Mouse (Mus musculus) brain, embryonic 14.5 days (tissue): Measurements from ENCODE around the gene Thada.

ENCODE experiments used
- CTCF ChIP-seq: fragments of 200-500 bp; IDR thresholded peaks from 2 replicates; pipeline ENCODE4 v1.5.1; 2012; ENCODE audit warnings: inconsistent platforms, mild to moderate bottlenecking, moderate library complexity, borderline replicate concordance; ENCODE audit not compliant: insufficient read depth, insufficient read length; ENCODE audit errors: extremely low read depth
- POLR2A ChIP-seq: fragments of 200-500 bp; IDR thresholded peaks from 2 replicates; pipeline ENCODE4 v1.6.1; 2012; ENCODE audit warnings: mild to moderate bottlenecking, inconsistent platforms, borderline replicate concordance; ENCODE audit not compliant: poor library complexity, insufficient read depth, insufficient read length, severe bottlenecking; ENCODE audit errors: extremely low read depth

DNA sequence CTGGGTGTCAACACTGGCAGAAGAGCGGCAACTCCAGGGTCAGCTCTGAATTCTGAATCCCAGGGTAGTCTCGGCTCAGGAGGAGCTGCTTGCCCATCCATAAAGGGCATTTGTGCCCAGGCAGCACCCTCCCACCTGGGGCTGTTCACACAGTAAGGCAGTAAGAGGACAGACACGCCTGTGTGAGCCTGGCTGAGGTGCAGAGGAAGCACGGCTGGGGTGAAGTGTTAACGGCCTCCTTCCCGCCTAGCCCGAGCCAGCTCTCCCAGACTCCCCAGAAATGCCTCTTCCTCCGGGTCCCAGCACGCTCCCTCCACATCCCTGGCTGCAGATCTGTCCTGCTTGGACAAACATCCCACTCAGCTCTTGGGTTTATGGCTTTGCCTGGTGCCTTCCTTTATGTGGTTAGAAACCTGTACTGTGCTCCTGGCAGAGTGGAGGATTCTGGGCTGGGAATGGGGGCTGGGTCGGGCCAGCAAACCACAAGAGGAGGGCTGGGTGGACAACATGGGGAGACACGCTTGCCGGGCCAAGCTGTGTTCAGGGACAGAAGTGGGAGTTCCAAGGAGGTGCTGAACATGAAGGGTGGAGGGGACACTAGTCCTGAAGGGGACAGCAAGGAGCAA is 322.7 kb downstream of the Thada start:
- no peak for TF ChIP-seq CTCF
- no peak for TF ChIP-seq POLR2A
